ENCODE assay signal across 17 mouse cellular contexts in genomic region chr17:5269302-5269701, GRCm38 (mm10).
DNase-seq lines count a peak whose midpoint lies in the region; ATAC-seq and TF ChIP-seq lines count a peak whose summit lies in the region.
"Had no signal": no experiment of that assay in that cellular context is flagged by ENCODE, and none has a peak within 500 bp of the region (broad histone marks: within the 10 kb centered on the region; RNA-seq: fewer than 3 reads in every experiment).

No protein-coding gene starts in this region.

- H3K27me3 ChIP-seq in kidney, adult 2 months (replicated peaks; ENCODE audit: control insufficient read depth, insufficient read depth, low read length), result no peaks in the 10 kb centered on the region
- H3K27me3 ChIP-seq in limb, embryonic 10.5 days (ENCODE audit: low read depth, poor library complexity, severe bottlenecking), result no peaks in the 10 kb centered on the region
- H3K27me3 ChIP-seq: CH12.LX; embryonic facial prominence, embryonic 15.5 days had no signal

- WGBS in kidney, adult 2 months, result 55% methylated on average over 10 of the region's 10 CpGs
- 86% methylated on average over 10 of the region's 10 CpGs for WGBS in limb, embryonic 10.5 days

- no peak for TF ChIP-seq POLR2A in kidney, adult 2 months (IDR thresholded peaks at IDR 0.05; ENCODE audit: low read depth, low read length)

- H3K27ac ChIP-seq in kidney, adult 2 months (ENCODE audit: insufficient read depth, low read depth, low read length), result no peak overlapping the region
- no peak overlapping the region for H3K27ac ChIP-seq in limb, embryonic 10.5 days
- H3K27ac ChIP-seq: embryonic facial prominence, embryonic 15.5 days; forebrain, embryonic 10.5 days had no signal

- no peaks in the 10 kb centered on the region for H3K36me3 ChIP-seq in kidney, adult 2 months (ENCODE audit: control insufficient read depth, insufficient read depth, low read length)
- peaks cover 50% of the 10 kb centered on the region for H3K36me3 ChIP-seq in limb, embryonic 10.5 days

- no peak overlapping the region for H3K4me3 ChIP-seq in kidney, adult 2 months (ENCODE audit: insufficient read depth, low read depth, low read length)
- no peak overlapping the region for H3K4me3 ChIP-seq in limb, embryonic 10.5 days
- H3K4me3 ChIP-seq: embryonic facial prominence, embryonic 15.5 days; forebrain, embryonic 10.5 days had no signal

- H3K4me1 ChIP-seq in kidney, adult 2 months (ENCODE audit: control insufficient read depth, insufficient read depth, low read length), result no peaks in the 10 kb centered on the region
- no peaks in the 10 kb centered on the region for H3K4me1 ChIP-seq in limb, embryonic 10.5 days

- TF ChIP-seq CTCF in kidney, adult 2 months (conservative IDR thresholded peaks at IDR 0.05; ENCODE audit: insufficient read depth, insufficient read length, low read depth, low read length), result no peak

- DNase-seq in adrenal gland, adult 2 months, result peak; percentile 73
- DNase-seq in adrenal gland, adult 18-20 months (ENCODE audit: low spot score in 2 of 2), result no peak
- DNase-seq in kidney, postnatal 4 days, result peak; percentile 28 to 56
- DNase-seq in kidney, adult 2 months, result no peak
- peak; percentile 39 for DNase-seq in retina, postnatal 1 day
- DNase-seq in retina, embryonic 14.5 days (ENCODE audit: low spot score), result no peak
- DNase-seq in limb, embryonic 10.5 days (ENCODE audit: low spot score), result no peak
- DNase-seq: cerebellum, adult 11 months; cerebellum, postnatal 14 days; embryo, embryonic 11 days; gastrocnemius, postnatal 25 days; left cerebral cortex, postnatal 4 days; lung, adult 2 months had no signal

- no peaks in the 10 kb centered on the region for H3K9me3 ChIP-seq in limb, embryonic 10.5 days (replicated peaks)
- H3K9me3 ChIP-seq: embryonic facial prominence, embryonic 15.5 days; forebrain, embryonic 10.5 days had no signal

- no peak for ATAC-seq in activated CD4-positive, CD25-positive, alpha-beta regulatory T cell, adult 4 months

Comparison
In these comparisons a context has a peak if more than half of its experiments do, and no peak if none do; other contexts are left out.
1. DNase-seq: peak in adrenal gland, adult 2 months (single experiment), kidney, postnatal 4 days (2 of 2) and retina, postnatal 1 day (single experiment); none in adrenal gland, adult 18-20 months (0 of 2), kidney, adult 2 months (single experiment), retina, embryonic 14.5 days (single experiment) and limb, embryonic 10.5 days (single experiment).